Mouse (Mus musculus): Measurements from ENCODE around the gene Olfr568. TPM values are rescaled to one million over a fixed set of nuclear protein-coding genes. Genes with fewer than 3 reads are reported as not detected.
A peak's percentile ranks its signal among the peaks of the same experiment; 100 is the strongest.

Gene Olfr568
- polyA plus RNA-seq, 1 experiment from 2014 or later, result not detected

DNA sequence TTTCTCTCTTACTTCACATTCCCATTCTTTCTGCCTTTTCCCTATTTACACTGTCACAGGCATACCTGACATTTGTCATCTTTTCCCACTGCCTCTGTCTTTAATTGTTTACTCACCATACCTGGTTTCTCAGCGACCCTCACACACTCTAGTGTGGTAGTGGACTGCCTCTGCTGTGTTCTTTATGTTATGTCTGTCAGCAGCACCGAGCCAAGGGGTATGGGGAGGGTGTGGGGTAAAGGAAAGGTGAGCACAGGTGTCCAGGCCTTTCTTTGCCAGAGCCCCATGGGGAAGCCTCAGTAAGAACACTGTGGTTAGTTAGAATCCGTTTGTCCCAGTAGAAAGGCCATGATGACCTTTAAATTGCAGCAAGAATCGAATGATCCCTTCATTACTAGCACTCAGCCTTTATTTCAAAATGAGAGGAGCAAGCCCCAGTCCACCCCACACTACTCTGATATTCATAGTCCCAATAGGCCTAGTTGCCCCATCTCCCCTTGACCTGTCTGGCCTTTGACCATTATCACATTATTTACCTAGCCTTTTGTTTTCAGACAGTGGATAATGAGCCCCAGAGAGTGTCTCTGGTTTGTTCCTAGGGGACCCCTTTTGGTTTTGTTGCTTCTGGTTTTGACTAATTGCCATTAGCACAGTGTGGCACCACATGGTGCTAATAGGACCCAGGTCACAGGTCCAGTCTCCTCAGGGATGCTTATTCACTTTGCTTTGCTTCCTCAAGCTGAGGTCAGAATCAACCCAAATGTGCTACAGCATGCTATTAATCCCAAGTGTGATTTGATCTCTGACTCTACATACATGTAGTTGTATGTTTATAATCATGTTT lies 40.3 kb downstream of the Olfr568 start, which contains the start of gene Olfr571:
Gene Olfr571 (minus strand): TSS at position 505 of the 844 bp plus-strand sequence.
- Histone ChIP-seq H3K4me2 (ENCODE audit: low read length) (no peak within 1 kb of the TSS), H3K4me3 (replicated peaks; ENCODE audit: low read depth, low read length) (no peak within 1 kb of the TSS), H3K4me1 (replicated peaks; ENCODE audit: insufficient read depth, low read length) (no peaks in the 10 kb centered on the region), H3K27ac (no peak within 1 kb of the TSS), H3K36me3 (ENCODE audit: insufficient read depth, low read length) (no peaks in the 10 kb centered on the region), H3K9me3 (replicated peaks; ENCODE audit: low read length) (no peaks in the 10 kb centered on the region), H3K27me3 (ENCODE audit: insufficient read depth, low read length) (no peaks in the 10 kb centered on the region), H3K9ac (ENCODE audit: low read depth, low read length) (no peak within 1 kb of the TSS)
- no peak for DNase-seq (ENCODE audit: low spot score)
- 50% methylated on average over 4 of the region's 4 CpGs for WGBS
- TF ChIP-seq CTCF (IDR thresholded peaks at IDR 0.05; ENCODE audit: low read depth), result no peak
- ATAC-seq (replicated peaks; ENCODE audit: low FRiP score, low read depth), result no peak

DNA sequence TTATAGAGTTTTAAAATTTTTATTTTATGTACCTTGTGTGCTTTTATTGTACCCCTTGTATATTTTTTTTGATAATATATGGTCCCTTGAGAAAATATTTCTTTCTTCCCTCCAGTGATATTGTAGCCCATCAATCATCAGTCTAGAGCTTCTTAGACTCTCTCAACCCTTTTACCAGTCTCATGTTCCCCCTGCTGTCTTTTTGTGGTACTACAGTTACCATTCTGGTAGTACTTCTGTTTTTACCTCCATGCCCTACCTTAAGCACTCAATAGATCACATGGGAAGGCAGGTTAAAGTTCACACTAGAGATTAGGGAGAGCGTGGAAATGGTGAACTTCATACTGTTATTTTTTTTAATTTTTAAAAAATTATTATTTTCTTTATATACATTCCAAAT lies 42.7 kb downstream of the Olfr568 start:
- no peaks in the 10 kb centered on the region for H3K9me3 ChIP-seq (replicated peaks; ENCODE audit: low read length)
- DNase-seq (ENCODE audit: low spot score) (peak; percentile 72), ATAC-seq (replicated peaks; ENCODE audit: low FRiP score, low read depth) (peak; percentile 71)
- 14% methylated on average over 1 of the region's 1 CpGs for WGBS
- no peak overlapping the region for H3K4me2 ChIP-seq (ENCODE audit: low read length)
- H3K27ac ChIP-seq, result no peak overlapping the region
- peak; percentile 77 for TF ChIP-seq CTCF (IDR thresholded peaks at IDR 0.05; ENCODE audit: low read depth)
- no peaks in the 10 kb centered on the region for H3K36me3 ChIP-seq (ENCODE audit: insufficient read depth, low read length)
- H3K27me3 ChIP-seq (ENCODE audit: insufficient read depth, low read length), result no peaks in the 10 kb centered on the region
- H3K9ac ChIP-seq (ENCODE audit: low read depth, low read length), result no peak overlapping the region
- H3K4me1 ChIP-seq (replicated peaks; ENCODE audit: insufficient read depth, low read length), result no peaks in the 10 kb centered on the region
- no peak overlapping the region for H3K4me3 ChIP-seq (replicated peaks; ENCODE audit: low read depth, low read length)

DNA sequence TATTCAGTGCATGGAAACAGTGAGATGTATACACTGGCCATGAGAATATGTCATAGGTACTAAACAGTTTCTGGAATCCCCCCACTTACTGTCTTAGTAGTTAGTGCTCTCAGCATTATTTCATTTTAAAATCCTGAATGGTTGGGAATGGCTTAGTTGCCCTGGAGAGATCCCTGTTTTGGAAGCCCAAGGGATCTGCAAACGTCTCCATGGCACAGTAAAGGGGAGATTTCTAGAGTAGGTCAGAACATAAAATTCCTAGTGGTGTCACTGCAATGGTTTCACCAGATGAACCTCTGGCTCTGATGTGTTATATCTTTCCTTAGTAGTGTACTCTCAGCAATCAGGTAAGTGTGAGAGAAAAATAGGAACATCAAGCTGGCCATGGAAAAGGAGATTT lies 47.2 kb downstream of the Olfr568 start, which contains the start of gene Olfr572:
Gene Olfr572 (plus strand): TSS at position 301 of the 400 bp plus-strand sequence.
- no peaks in the 10 kb centered on the region for H3K27me3 ChIP-seq (ENCODE audit: insufficient read depth, low read length)
- no peaks in the 10 kb centered on the region for H3K36me3 ChIP-seq (ENCODE audit: insufficient read depth, low read length)
- WGBS, result 69% methylated on average over 1 of the region's 1 CpGs
- no peak within 1 kb of the TSS for H3K4me3 ChIP-seq (replicated peaks; ENCODE audit: low read depth, low read length)
- no peak within 1 kb of the TSS for H3K4me2 ChIP-seq (ENCODE audit: low read length)
- DNase-seq (ENCODE audit: low spot score), result no peak
- no peak for ATAC-seq (replicated peaks; ENCODE audit: low FRiP score, low read depth)
- no peaks in the 10 kb centered on the region for H3K9me3 ChIP-seq (replicated peaks; ENCODE audit: low read length)
- no peak for TF ChIP-seq CTCF (IDR thresholded peaks at IDR 0.05; ENCODE audit: low read depth)
- no peak within 1 kb of the TSS for H3K9ac ChIP-seq (ENCODE audit: low read depth, low read length)
- no peaks in the 10 kb centered on the region for H3K4me1 ChIP-seq (replicated peaks; ENCODE audit: insufficient read depth, low read length)
- H3K27ac ChIP-seq, result no peak within 1 kb of the TSS

DNA sequence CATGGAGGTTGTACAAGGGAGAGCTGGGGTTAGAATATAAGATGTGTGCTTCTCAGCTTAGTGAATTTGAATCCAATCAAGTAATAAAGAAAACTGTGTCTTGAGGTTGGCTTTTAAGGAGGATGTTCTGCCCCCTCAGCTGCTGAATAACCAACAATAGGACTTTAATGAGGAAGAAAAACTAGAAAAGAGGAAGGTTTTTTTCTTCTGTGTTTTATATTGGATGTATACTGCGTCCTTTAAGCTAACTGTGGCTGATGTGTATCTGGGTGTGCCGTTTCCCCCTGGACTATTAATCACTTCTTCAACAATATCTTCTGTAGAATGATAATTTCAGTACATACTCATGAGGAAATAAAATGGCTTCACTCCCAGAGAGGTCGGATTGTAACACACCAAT lies 50.2 kb downstream of the Olfr568 start:
- Histone ChIP-seq H3K36me3 (ENCODE audit: insufficient read depth, low read length) (no peaks in the 10 kb centered on the region), H3K4me1 (replicated peaks; ENCODE audit: insufficient read depth, low read length) (no peaks in the 10 kb centered on the region), H3K4me2 (ENCODE audit: low read length) (no peak overlapping the region), H3K4me3 (replicated peaks; ENCODE audit: low read depth, low read length) (no peak overlapping the region), H3K9me3 (replicated peaks; ENCODE audit: low read length) (no peaks in the 10 kb centered on the region), H3K9ac (ENCODE audit: low read depth, low read length) (no peak overlapping the region), H3K27me3 (ENCODE audit: insufficient read depth, low read length) (no peaks in the 10 kb centered on the region), H3K27ac (no peak overlapping the region)
- ATAC-seq (replicated peaks; ENCODE audit: low FRiP score, low read depth) (no peak), DNase-seq (ENCODE audit: low spot score) (no peak)
- TF ChIP-seq CTCF (IDR thresholded peaks at IDR 0.05; ENCODE audit: low read depth), result no peak
- 62% methylated on average over 3 of the region's 3 CpGs for WGBS

Other genes starting within 250 kb of the Olfr568 start
- gene Olfr554, start 238.7 kb upstream of the Olfr568 start, polyA plus RNA-seq (2015; fragmentation: Nextera tagmentation; extraction: Ambion mirVana), result not detected in 2 replicates
- not detected in 2 replicates for gene Olfr555, start 218.3 kb upstream of the Olfr568 start, polyA plus RNA-seq (2015; fragmentation: Nextera tagmentation; extraction: Ambion mirVana)
- gene Olfr556, start 212.2 kb upstream of the Olfr568 start, polyA plus RNA-seq (2015; fragmentation: Nextera tagmentation; extraction: Ambion mirVana), result not detected in 2 replicates
- gene Trim68, start 189.8 kb upstream of the Olfr568 start, polyA plus RNA-seq (2015; fragmentation: Nextera tagmentation; extraction: Ambion mirVana), result 10.6 and 11.3 TPM in 2 replicates
- gene Olfr557, start 181.2 kb upstream of the Olfr568 start, polyA plus RNA-seq (2015; fragmentation: Nextera tagmentation; extraction: Ambion mirVana), result not detected in 2 replicates
- 1.3 and 1.4 TPM in 2 replicates for gene Olfr558, start 174.9 kb upstream of the Olfr568 start, polyA plus RNA-seq (2015; fragmentation: Nextera tagmentation; extraction: Ambion mirVana)
- gene Olfr33, start 158.1 kb upstream of the Olfr568 start, polyA plus RNA-seq (2015; fragmentation: Nextera tagmentation; extraction: Ambion mirVana), result not detected in 2 replicates
- not detected in 2 replicates for gene Olfr559, start 149.6 kb upstream of the Olfr568 start, polyA plus RNA-seq (2015; fragmentation: Nextera tagmentation; extraction: Ambion mirVana)
- not detected in 2 replicates for gene Olfr560, start 117.8 kb upstream of the Olfr568 start, polyA plus RNA-seq (2015; fragmentation: Nextera tagmentation; extraction: Ambion mirVana)
- gene Olfr78, start 117.7 kb upstream of the Olfr568 start, polyA plus RNA-seq (2015; fragmentation: Nextera tagmentation; extraction: Ambion mirVana), result 0.50 and 0.63 TPM in 2 replicates
- gene Olfr561, start 105.9 kb upstream of the Olfr568 start, polyA plus RNA-seq (2015; fragmentation: Nextera tagmentation; extraction: Ambion mirVana), result 0.09 TPM in 1 of 2 replicates, not detected in the other
- gene Olfr564, start 73.6 kb upstream of the Olfr568 start, polyA plus RNA-seq (2015; fragmentation: Nextera tagmentation; extraction: Ambion mirVana), result not detected in 2 replicates
- not detected in 2 replicates for gene Olfr566, start 18.4 kb upstream of the Olfr568 start, polyA plus RNA-seq (2015; fragmentation: Nextera tagmentation; extraction: Ambion mirVana)
- gene Olfr569, start 13.8 kb downstream of the Olfr568 start, polyA plus RNA-seq (2015; fragmentation: Nextera tagmentation; extraction: Ambion mirVana), result not detected in 2 replicates
- gene Olfr570, start 17.5 kb downstream of the Olfr568 start, polyA plus RNA-seq (2015; fragmentation: Nextera tagmentation; extraction: Ambion mirVana), result not detected in 2 replicates
- gene Olfr571, start 40.4 kb downstream of the Olfr568 start, polyA plus RNA-seq (2015; fragmentation: Nextera tagmentation; extraction: Ambion mirVana), result not detected in 2 replicates
- not detected in 2 replicates for gene Olfr572, start 47.3 kb downstream of the Olfr568 start, polyA plus RNA-seq (2015; fragmentation: Nextera tagmentation; extraction: Ambion mirVana)
- gene Olfr573-ps1, start 65.5 kb downstream of the Olfr568 start, polyA plus RNA-seq (2015; fragmentation: Nextera tagmentation; extraction: Ambion mirVana), result not detected in 2 replicates
- not detected in 2 replicates for gene Olfr574, start 71.3 kb downstream of the Olfr568 start, polyA plus RNA-seq (2015; fragmentation: Nextera tagmentation; extraction: Ambion mirVana)
- not detected in 2 replicates for gene Olfr575, start 81.7 kb downstream of the Olfr568 start, polyA plus RNA-seq (2015; fragmentation: Nextera tagmentation; extraction: Ambion mirVana)
- gene Olfr576, start 85.5 kb downstream of the Olfr568 start, polyA plus RNA-seq (2015; fragmentation: Nextera tagmentation; extraction: Ambion mirVana), result not detected in 2 replicates
- gene Olfr577, start 98.8 kb downstream of the Olfr568 start, polyA plus RNA-seq (2015; fragmentation: Nextera tagmentation; extraction: Ambion mirVana), result not detected in 2 replicates
- gene Olfr578, start 112.2 kb downstream of the Olfr568 start, polyA plus RNA-seq (2015; fragmentation: Nextera tagmentation; extraction: Ambion mirVana), result not detected in 2 replicates
- gene Olfr582, start 160.9 kb downstream of the Olfr568 start, polyA plus RNA-seq (2015; fragmentation: Nextera tagmentation; extraction: Ambion mirVana), result not detected in 2 replicates
- gene Olfr583, start 174.2 kb downstream of the Olfr568 start, polyA plus RNA-seq (2015; fragmentation: Nextera tagmentation; extraction: Ambion mirVana), result not detected in 2 replicates
- not detected in 2 replicates for gene Olfr584, start 204.8 kb downstream of the Olfr568 start, polyA plus RNA-seq (2015; fragmentation: Nextera tagmentation; extraction: Ambion mirVana)
- not detected in 2 replicates for gene Olfr585, start 220.6 kb downstream of the Olfr568 start, polyA plus RNA-seq (2015; fragmentation: Nextera tagmentation; extraction: Ambion mirVana)
- not detected in 2 replicates for gene Olfr586, start 248.5 kb downstream of the Olfr568 start, polyA plus RNA-seq (2015; fragmentation: Nextera tagmentation; extraction: Ambion mirVana)